Mouse (Mus musculus) gastrocnemius, postnatal 14 days (tissue): ENCODE data around the gene Gpr1. TPM values are rescaled to one million over a fixed set of nuclear protein-coding genes. Genes with fewer than 3 reads are reported as not detected.

Experiments used
- DNase-seq: peaks from one replicate; pipeline ENCODE4 v3.0.0; 2021; ENCODE audit warnings: mixed read lengths
- intact Hi-C: fragments of 180-260 bp; cut with DNase I; formaldehyde crosslinking; loops from one replicate; pipeline ENCODE4 v1.15.1; 2025; ENCODE audit warnings: low total_unique reads
- long read RNA-seq, 2 experiments: library from polyadenylated mRNA; stranded (forward); transcript quantifications; one replicate each; pipeline ENCODE4 v2.0.0; 2021
- total RNA-seq, 2 experiments: library from RNA; stranded (reverse); gene quantifications; 2 replicates each; pipeline ENCODE4 v1.2.3; 2021

Gpr1 gene
- total RNA-seq: under 1 TPM; 0.53 to 0.69 TPM
- long read RNA-seq, experiment 1, partial matches to known transcripts: 0 of 2 reads
- long read RNA-seq, experiment 1, other reads (novel, unspliced or antisense): 0 of 2 reads
- long read RNA-seq, experiment 2, partial matches to known transcripts: 2 of 3 reads
- long read RNA-seq, experiment 2, other reads (novel, unspliced or antisense): 0 of 3 reads

- DNase-seq: no peak
- intact Hi-C loops: no loop called here
These were observed at the start of gene Gpr1 for GRCm38 (mm10) chr1:63214271-63214558. Gene Gpr1, minus strand, starts transcription at chr1:63214543.

- DNase-seq: no peak
- intact Hi-C loops: no loop called here
These were observed 49.3 kb upstream of the Gpr1 start for GRCm38 (mm10) chr1:63263671-63264070.

- DNase-seq: no peak
- intact Hi-C loops: no loop called here
These were observed 46.8 kb upstream of the Gpr1 start for GRCm38 (mm10) chr1:63261041-63261590.

GRCm38 (mm10) chr1:63260742-63261033 is 46.3 kb upstream of the Gpr1 start:
- intact Hi-C loops: no loop called here
- no peak for DNase-seq

- no peak for DNase-seq
- intact Hi-C loops: loop anchor here (10.0 kb wide), 1 partner anchor 75 kb away; no protein-coding TSS in a partner anchor
These were observed 45.8 kb upstream of the Gpr1 start for GRCm38 (mm10) chr1:63259916-63260741.

GRCm38 (mm10) chr1:63259271-63259830 is 45.0 kb upstream of the Gpr1 start:
- DNase-seq: no peak
- intact Hi-C loops: loop anchor here (10.0 kb wide), 1 partner anchor 75 kb away; no protein-coding TSS in a partner anchor

- intact Hi-C loops: loop anchor here (10.0 kb wide), 1 partner anchor 74 kb away; no protein-coding TSS in a partner anchor
- DNase-seq: no peak
These were observed 44.2 kb upstream of the Gpr1 start for GRCm38 (mm10) chr1:63258501-63258900.

GRCm38 (mm10) chr1:63256083-63256482 is 41.7 kb upstream of the Gpr1 start:
- intact Hi-C loops: loop anchor here (10.0 kb wide), 1 partner anchor 71 kb away; no protein-coding TSS in a partner anchor
- no peak for DNase-seq

- no peak for DNase-seq
- intact Hi-C loops: loop anchor here (10.0 kb wide), 1 partner anchor 70 kb away; no protein-coding TSS in a partner anchor
These were observed 40.8 kb upstream of the Gpr1 start for GRCm38 (mm10) chr1:63255101-63255500.

GRCm38 (mm10) chr1:63253291-63253690 is 38.9 kb upstream of the Gpr1 start:
- intact Hi-C loops: loop anchor here (10.0 kb wide), 1 partner anchor 68 kb away; no protein-coding TSS in a partner anchor
- DNase-seq: no peak

GRCm38 (mm10) chr1:63252351-63253209 is 38.2 kb upstream of the Gpr1 start:
- intact Hi-C loops: loop anchor here (10.0 kb wide), 1 partner anchor 68 kb away; no protein-coding TSS in a partner anchor
- peak; percentile 15 for DNase-seq

- DNase-seq: no peak
- intact Hi-C loops: no loop called here
These were observed 34.9 kb upstream of the Gpr1 start for GRCm38 (mm10) chr1:63249261-63249660.

- intact Hi-C loops: no loop called here
- DNase-seq: no peak
These were observed 34.1 kb upstream of the Gpr1 start for GRCm38 (mm10) chr1:63248360-63248851.

- no peak for DNase-seq
- intact Hi-C loops: no loop called here
These were observed 33.6 kb upstream of the Gpr1 start for GRCm38 (mm10) chr1:63247831-63248359.

- intact Hi-C loops: no loop called here
- DNase-seq: no peak
These were observed 32.6 kb upstream of the Gpr1 start for GRCm38 (mm10) chr1:63246862-63247521.

GRCm38 (mm10) chr1:63243854-63244253 is 29.5 kb upstream of the Gpr1 start:
- no peak for DNase-seq
- intact Hi-C loops: no loop called here

- DNase-seq: peak; percentile 64
- intact Hi-C loops: no loop called here
These were observed 25.4 kb upstream of the Gpr1 start for GRCm38 (mm10) chr1:63239751-63240150.

GRCm38 (mm10) chr1:63239305-63239704 is 25.0 kb upstream of the Gpr1 start:
- intact Hi-C loops: no loop called here
- no peak for DNase-seq

GRCm38 (mm10) chr1:63237371-63237770 is 23.0 kb upstream of the Gpr1 start:
- DNase-seq: no peak
- intact Hi-C loops: no loop called here
